Mouse (Mus musculus) hematopoietic stem cell, adult 5-6 weeks (primary cell): ENCODE results near the gene Endod1. TPM values are rescaled to one million over a fixed set of nuclear protein-coding genes. Genes with fewer than 3 reads are reported as not detected.

Experiments
- ATAC-seq, 2 experiments: fragments of 125-278 bp in 1 of 2; replicated peaks in 1 of 2; 2 replicates each; pipeline ENCODE4 v1.8.0; 2016 to 2017; ENCODE audit warnings: inconsistent platforms in 2 of 2, mild to moderate bottlenecking in 2 of 2, moderate number of reproducible peaks in 2 of 2, low read depth in 1 of 2, moderate TSS enrichment in 1 of 2; ENCODE audit not compliant: low FRiP score in 2 of 2, poor library complexity in 2 of 2, severe bottlenecking in 2 of 2, insufficient read depth in 1 of 2, low TSS enrichment in 1 of 2
- total RNA-seq: library from RNA; stranded (forward); fragments of 172-1452, 232-1000 nt; gene quantifications from 2 replicates; pipeline ENCODE4 v1.2.3, GENCODE M21; 2017

Endod1 gene
- 8.9 and 14.4 TPM in 2 replicates for total RNA-seq

DNA sequence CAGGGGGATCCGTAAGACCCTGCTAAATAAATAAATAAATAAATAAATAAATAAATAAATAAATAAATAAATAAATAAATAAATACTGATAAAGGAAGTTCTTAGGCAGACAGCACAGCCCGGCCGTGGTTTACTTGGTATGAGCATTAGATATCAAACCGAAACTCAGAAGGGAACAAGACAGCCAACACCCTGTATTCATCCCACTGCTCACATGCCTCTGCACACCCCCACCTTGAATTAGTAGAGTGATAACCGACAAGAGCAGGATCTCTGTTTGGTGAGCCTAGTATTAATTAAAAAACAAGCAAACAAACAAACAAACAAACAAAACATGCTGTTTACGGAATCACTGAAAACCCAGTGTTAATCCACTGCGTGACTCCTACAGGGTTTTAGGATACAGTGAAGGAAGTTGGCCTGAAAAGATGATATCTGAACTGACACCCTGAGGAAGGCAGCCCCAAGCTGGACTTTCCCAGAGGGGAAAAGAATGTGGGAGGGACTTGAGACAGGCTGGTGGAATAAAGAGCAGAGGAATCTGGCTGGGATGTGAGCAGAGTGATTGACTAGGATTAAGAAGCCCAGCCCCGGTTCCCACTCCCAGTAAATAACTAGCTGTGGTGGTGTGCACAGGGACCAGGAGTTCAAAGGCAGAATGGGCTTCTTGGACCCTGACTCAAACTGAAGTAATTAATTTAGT is at the start of gene Endod1:
Gene Endod1, minus strand, starts transcription at position 155 of the 703 bp plus-strand sequence.
- no peak for ATAC-seq

DNA sequence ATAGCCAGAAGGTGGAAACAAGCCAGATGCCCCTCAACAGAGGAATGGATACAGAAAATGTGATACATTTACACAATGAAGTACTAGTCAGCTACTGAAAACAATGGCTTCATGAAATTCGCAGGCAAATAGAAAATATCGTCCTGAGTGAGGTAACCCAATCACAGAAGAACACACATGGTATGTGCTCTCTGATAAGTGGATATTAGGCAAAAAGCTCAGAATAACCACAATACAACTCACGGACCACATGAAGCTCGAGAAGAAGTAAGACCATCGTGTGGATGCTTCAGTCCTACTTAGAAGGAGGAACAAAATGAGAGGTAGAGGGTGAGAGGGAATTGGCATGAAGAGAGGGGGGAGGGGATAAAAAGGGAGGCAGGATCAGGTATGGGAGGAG is 27.8 kb upstream of the Endod1 start:
- ATAC-seq, result no peak

DNA sequence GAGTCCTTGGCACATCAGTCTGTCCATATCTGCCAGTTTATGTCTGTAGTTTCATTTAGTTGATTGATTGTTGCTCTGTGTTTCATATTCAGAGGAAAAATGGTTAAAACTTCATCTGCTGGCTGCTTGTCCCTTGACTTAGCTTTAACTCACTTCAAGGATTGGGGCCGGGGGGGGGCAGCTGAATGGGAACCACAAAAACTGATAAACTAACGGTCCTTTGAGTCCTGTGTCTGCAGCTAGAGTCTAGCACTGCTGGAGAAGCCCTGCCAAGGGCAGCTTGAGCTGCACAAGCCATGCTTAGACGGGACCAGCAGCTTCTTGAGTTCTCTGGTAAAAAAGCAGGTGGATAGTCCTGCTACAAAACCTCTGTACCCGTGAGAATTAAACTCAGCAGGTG is 26.7 kb upstream of the Endod1 start:
- ATAC-seq, result no peak

DNA sequence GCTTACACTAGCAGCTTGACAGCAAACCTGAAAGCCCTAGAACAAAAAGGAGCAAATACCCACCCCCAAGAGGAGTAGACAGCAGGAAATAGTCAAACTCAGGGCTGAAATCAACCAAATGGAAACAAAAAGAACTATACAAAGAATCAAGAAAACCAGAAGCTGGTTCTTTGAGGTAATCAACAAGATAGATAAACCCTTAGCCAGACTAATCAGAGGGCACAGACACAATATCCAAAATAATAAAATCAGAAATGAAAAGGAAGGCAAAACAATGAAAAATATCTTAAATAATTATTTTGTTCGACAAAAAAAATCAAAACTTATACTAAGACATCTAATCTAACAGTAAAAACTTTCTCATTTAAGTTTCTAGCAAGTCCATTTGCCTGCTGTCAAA is 24.7 kb upstream of the Endod1 start:
- no peak for ATAC-seq

DNA sequence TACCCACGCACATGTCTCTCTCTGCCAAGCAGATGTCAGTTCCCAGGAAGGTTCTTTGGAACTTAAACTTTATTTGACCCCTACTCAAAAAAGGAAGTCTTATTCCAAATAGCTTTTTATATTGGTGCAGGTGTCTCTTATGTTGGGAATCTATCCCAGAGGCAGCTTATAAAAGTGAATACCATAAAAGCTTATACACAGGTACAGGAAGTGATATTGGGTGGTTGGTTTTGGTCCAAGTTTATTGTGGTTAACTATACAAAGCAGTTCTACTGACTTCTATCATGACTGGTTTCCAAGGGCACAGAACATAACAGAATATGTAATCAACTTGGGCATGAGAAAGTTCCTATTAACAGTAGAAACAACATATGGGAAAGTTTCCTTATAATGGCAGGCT is 20.8 kb upstream of the Endod1 start:
- ATAC-seq, result no peak

DNA sequence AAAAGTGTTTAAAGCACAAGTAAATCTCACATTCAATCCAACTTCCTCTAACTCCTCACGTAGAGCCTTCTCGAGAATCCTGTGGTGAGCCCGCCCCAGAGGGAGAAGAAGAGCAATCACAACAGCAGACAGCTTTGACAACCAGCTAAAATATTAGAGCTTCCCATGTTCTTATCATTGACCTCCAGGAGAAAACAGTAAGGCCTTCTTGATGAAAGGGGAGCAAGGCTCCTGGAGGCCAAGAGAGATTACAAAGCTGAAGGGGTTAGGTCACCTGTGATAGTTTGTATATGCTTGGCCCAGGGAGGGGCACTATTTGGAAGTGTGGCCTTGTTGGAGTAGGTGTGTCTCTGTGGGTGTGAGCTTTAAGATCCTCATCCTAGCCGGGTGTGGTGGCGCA is 19.1 kb upstream of the Endod1 start:
- ATAC-seq, result no peak

DNA sequence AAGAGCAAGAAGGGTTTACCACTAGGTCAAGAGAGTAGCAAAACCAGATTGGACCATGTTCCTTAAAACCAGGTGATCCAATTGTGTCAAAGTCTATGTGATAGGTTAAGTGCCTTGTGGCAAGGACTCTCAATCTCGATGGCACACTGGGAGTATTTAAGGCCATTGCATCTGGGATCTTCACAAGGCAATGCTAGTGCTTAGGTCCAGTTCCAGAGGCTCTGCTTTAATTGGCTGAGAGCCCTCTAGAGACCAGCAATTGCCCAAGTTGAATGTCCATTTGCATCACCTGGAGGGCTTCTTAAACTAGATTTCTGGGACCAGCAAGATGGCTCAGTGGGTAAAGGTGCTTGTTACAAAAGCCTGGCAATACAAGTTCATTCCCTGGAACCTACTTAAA is 17.6 kb upstream of the Endod1 start:
- ATAC-seq, result no peak

DNA sequence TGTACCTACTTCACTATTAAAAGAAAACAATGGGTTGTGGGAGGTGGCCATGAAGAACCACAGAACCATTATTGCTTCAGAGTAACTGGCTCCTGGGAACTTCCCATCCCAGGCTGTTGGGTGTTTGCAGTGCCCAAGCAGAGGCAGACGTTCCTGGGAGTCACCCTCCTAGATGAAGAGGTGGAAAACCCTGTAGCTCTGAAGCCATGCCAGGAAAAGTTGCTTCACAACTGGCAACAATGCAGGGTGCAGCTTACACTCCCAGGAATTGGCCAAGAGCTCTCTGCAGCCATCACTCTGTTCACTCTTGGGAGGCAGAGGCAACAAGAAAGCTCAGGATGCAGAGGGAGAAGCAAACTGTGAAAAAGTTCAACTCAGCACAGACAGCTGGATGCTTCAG is 16.8 kb upstream of the Endod1 start:
- no peak for ATAC-seq

DNA sequence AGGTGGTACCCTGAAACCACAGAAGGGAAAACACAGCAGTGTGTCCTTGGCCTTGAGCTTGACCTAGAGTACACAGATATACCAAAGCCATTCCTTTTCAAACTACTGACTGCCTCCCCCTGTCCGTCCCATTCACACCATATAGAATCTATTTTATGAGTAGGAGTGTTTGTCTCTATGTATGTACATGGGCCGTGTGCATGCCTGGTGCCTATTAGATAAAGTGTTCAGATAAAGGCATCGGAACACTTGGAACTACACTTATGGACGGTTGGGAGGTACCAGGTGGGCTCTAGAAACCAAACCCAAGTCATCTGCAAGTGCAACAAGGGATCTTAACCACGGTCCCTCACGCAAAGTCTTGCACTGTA is 16.1 kb upstream of the Endod1 start:
- ATAC-seq, result no peak

DNA sequence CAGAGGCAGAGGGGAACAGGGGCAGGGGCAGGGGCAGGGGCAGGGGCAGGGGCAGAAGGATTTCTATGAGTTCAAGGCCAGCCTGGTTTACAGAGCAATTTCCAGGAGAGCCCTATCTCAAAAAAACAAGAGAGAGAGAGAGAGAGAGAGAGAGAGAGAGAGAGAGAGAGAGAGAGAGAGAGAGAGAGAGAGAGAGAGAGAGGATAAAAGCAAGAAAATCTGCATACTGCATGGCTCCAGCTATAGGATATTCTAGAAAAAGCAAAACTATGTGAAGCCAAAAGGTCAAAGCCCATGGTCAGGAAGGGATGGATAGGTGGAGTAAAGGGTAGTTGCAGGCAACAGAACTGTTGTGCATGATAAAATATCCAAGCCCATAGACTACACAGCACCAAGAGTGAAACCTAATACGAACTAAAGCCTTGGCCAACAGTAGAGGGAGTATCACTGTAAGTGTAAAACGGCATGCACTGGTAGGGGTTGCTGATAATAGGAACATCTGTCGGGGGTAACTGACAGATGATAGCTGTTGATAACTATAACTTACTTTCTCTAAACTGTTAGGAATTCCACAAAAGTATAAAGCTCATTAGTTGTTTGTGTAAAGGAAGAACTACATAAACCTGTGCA is 15.6 kb upstream of the Endod1 start:
- no peak for ATAC-seq

DNA sequence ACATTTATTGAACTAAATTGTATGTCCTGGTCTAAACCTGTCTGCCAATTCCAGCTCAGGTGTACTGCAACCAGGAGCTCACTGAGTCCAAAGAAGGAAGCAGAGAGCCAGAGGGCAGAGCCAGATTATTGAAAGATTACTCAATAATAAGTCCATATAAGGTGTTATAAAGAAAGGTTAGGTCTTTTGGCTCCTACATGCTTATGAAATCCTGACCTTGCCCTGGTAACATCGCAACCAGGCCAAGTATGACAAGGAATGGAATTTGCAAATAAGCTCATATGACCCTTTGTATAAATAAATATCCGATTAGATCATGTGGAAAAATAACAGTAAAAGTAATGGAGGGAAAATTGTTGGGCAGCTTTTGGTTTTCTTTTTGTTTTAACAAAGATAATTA is 14.8 kb upstream of the Endod1 start:
- no peak for ATAC-seq

DNA sequence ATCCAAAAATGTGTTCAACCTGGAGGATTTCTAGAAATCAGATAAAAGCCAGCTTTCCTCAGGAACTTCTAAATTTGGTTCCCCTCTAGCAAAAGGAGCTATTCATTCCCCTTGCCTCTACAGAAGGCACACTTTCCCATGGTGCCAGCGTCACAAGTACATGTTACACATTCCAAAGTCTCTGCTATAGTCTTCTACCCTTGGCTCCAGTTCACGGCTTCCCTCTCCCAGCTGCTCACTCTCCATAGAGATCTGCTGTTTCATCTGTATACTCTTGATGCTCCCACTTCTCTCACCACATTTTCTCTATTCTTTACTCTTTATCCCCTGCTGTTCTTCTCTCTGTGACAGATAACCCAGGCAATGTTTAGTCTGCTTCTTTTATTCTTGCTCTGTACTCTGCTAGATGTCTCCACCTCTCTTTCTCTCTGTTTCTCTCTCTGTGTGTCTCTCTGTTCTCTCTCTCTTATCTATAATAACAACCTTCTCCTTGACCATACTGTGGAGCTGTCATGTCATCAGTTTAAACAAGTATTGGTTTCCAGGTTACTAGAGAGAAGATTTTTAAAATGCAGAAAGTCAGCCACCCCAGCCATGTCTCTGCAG is 13.8 kb upstream of the Endod1 start:
- no peak for ATAC-seq

DNA sequence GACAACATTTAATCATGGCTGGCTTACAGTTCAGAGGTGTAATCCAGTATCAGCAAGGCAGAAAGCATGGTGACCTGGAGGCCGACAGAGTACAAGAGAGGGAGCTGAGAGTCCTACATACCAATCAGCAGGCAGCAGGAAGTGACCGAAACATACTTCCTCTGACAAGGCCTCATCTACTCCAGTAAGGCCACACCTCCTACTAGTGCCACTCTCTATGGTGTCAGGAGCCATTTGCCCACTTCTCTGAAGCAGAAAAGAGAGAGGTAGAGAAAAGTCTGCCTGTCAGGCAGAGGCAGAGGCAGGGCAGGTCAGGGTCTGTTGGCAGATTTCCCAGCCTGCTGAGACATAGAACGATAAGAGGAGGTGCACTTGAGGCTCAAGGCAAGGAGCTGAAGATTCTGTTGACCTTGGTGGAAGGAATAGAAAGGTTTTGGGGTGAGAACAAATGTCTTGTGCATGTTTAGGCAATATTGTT is 10.6 kb upstream of the Endod1 start:
- no peak for ATAC-seq

DNA sequence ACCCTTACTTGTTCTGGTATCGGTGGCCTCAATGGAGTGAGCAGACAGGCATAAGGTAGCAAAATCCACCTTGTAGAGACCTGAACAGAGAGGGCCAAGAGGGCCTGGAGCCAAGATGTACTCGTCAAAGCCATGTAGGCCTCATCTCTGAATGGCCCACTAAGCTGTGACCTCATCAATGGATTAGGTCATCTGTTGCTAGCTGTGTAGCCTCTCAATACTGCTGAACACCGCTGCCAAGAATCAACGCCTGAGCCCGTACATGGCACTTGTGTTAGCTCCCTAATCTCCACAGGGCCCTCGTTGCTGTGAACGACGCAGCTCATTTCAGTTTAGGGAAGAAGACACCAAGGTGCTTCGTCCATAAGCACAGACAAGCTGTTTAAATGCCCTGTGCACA is 10.0 kb upstream of the Endod1 start:
- no peak for ATAC-seq

DNA sequence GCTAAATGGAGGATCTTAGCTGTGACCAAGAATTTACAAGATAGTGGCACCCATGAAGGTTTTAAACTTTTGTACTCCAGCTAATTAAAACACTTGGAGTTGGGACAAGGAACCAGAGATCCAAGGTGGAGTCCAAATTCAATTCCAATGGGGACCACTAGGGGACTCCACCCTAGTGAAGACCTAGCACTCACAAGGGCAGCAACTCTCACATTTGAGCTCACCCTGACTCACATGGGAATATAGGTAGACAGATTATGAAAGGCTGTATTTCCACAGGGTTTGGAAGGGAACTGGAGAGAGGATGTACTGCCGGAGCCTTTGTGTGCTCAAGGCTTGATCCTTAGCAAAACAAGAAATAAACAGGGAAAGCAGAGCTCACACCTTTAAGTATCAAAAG is 9.0 kb upstream of the Endod1 start:
- 0 out of 4 replicates have a peak, but pooled peaks of 1 of the 2 experiments have one; percentile 30 for ATAC-seq

DNA sequence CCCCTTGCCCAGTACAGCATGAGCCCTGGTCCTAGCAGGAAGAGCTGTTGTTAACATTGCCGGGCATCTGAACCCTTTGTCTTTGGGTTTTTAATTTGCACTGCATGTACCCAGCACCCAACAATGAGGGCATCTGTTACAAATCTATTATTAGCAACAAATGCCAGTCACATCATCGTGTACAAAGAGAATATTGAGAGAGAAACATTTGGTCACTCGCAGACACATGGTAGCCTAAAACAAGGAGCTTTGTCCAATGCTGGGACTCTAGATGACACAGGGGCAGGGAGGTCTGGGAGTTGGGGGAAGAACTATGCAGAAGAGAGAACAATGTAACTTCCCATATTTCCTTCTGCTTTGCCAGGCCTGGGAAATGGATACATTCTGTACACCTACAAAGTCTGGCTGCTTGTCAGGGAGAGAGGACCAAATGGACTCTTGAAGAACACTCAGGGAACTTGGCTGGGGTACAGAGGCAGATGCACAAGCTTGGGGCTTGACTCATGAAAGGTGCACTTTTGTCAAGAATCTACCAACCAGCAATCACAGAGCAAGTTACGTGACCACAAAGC is 7.8 kb upstream of the Endod1 start:
- ATAC-seq, result no peak

DNA sequence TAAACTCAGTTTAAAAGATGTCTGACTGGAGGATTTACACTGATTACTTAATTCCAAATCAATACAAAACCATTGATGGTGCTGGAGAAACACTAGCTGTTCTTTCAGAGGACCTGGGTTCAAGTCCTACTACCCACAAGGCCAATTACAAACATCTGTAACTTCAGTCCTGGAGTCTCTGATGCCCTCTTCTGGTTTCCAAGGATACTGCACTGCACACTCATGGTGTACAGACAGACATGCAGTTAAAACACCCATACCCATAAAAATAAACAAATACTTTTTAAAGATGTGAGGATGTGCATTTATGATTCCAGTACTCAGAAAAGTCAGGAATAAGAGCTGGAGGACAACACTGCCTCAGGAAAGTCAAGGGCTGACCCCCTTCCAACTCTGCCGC is 6.7 kb upstream of the Endod1 start:
- no peak for ATAC-seq

DNA sequence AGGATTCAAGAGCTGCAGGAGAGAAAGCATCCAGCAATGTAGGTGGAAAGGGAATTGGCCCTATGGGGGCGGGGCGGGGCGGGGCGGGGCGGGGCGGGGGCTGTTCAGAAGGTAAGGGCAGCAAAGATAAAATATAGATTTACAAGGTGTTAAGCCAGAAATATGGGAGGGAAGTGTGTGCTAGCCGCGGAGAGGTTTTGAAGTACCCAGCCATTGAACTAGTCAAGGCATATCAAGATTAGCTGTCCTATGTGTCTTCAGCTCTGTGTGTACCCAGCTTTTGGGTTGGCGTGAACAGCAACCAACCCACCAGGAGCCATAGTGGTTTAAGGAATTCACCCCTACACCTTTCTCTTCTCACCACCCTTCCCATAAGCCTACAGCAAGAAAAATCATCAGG is 5.5 kb upstream of the Endod1 start:
- ATAC-seq, result no peak
